Mouse (Mus musculus) erythroblast, embryonic 14.5 days (primary cell): ENCODE data around the gene Homez.

Experiments used
- GATA1 ChIP-seq: IDR thresholded peaks from 2 replicates; pipeline ENCODE4 v1.6.1; 2012; ENCODE audit warnings: low read length, inconsistent platforms, mixed read lengths
- TAL1 ChIP-seq: IDR thresholded peaks from 3 replicates; pipeline ENCODE4 v1.6.1; 2012; ENCODE audit warnings: low read length, inconsistent platforms, mixed read lengths

DNA sequence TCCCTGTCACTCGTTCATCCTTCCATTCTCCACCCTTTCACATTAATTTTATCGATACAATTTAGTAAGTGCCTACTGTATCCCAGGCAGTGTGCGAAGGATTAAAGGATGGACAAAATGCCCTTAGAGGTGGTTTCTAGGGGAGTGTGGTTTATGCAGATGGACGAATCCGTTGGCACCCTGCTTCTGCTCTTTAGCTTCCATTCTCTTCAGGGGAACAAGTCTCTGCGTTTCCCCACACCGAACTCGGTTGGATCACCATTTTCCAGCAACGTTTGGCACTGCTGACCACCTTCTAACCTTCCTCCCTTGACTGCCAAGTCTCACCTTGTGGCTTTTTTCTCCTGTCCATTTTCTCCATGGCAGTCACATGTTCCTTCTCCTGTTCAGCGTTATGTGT lies 42.6 kb upstream of the Homez start:
- TF ChIP-seq GATA1: no peak
- TF ChIP-seq TAL1: no peak
